Comparison of ENCODE assay signal across 24 mouse cellular contexts in genomic region chr5:149508094-149509029, GRCm38 (mm10). TPM values are rescaled to one million over a fixed set of nuclear protein-coding genes. Genes with fewer than 3 reads are reported as not detected.
A peak's percentile ranks its signal among the peaks of the same experiment; 100 is the strongest.
DNase-seq lines count a peak whose midpoint lies in the region; ATAC-seq and TF ChIP-seq lines count a peak whose summit lies in the region.
"Had no signal": no experiment of that assay in that cellular context is flagged by ENCODE, and none has a peak within 500 bp of the region (broad histone marks: within the 10 kb centered on the region; RNA-seq: fewer than 3 reads in every experiment).

No protein-coding gene starts in this region.

- no peak overlapping the region for H3K27ac ChIP-seq in embryonic facial prominence, embryonic 12.5 days
- H3K27ac ChIP-seq in embryonic facial prominence, embryonic 10.5 days (replicated peaks): no peak overlapping the region; the same call in 1 of the 2 replicates
- H3K27ac ChIP-seq in intestine, postnatal 0 days (ENCODE audit: low read depth, low read length): no peak overlapping the region
- H3K27ac ChIP-seq in intestine, embryonic 16.5 days (ENCODE audit: low read length): no peak overlapping the region
- no peak overlapping the region for H3K27ac ChIP-seq in stomach, embryonic 15.5 days
- H3K27ac ChIP-seq in forebrain, embryonic 15.5 days (replicated peaks): no peak overlapping the region
- H3K27ac ChIP-seq: forebrain, embryonic 12.5 days; heart, embryonic 10.5 days; layer of hippocampus, adult 2 months; limb, embryonic 15.5 days; liver, embryonic 15.5 days; neural tube, embryonic 12.5 days had no signal

- H3K27me3 ChIP-seq in embryonic facial prominence, embryonic 12.5 days: no peaks in the 10 kb centered on the region
- peaks cover 9% of the 10 kb centered on the region; the same call in 1 of the 2 replicates for H3K27me3 ChIP-seq in embryonic facial prominence, embryonic 10.5 days (replicated peaks; ENCODE audit: low read depth, poor library complexity, severe bottlenecking)
- H3K27me3 ChIP-seq in intestine, postnatal 0 days (replicated peaks; ENCODE audit: control insufficient read depth, insufficient read depth, low read length): no peaks in the 10 kb centered on the region
- no peaks in the 10 kb centered on the region for H3K27me3 ChIP-seq in intestine, embryonic 16.5 days (replicated peaks; ENCODE audit: control insufficient read depth, insufficient read depth, low read length)
- no peaks in the 10 kb centered on the region for H3K27me3 ChIP-seq in Patski
- H3K27me3 ChIP-seq in stomach, embryonic 15.5 days (replicated peaks): no peaks in the 10 kb centered on the region
- H3K27me3 ChIP-seq in forebrain, embryonic 15.5 days: no peaks in the 10 kb centered on the region
- H3K27me3 ChIP-seq: limb, embryonic 15.5 days; liver, embryonic 15.5 days; neural tube, embryonic 12.5 days had no signal

- no peaks in the 10 kb centered on the region for H3K9me3 ChIP-seq in embryonic facial prominence, embryonic 12.5 days
- no peaks in the 10 kb centered on the region for H3K9me3 ChIP-seq in embryonic facial prominence, embryonic 10.5 days
- H3K9me3 ChIP-seq in intestine, postnatal 0 days (ENCODE audit: control insufficient read depth): no peaks in the 10 kb centered on the region
- H3K9me3 ChIP-seq in intestine, embryonic 16.5 days (ENCODE audit: control insufficient read depth, low read length): no peaks in the 10 kb centered on the region
- H3K9me3 ChIP-seq in stomach, embryonic 15.5 days: no peaks in the 10 kb centered on the region
- no peaks in the 10 kb centered on the region for H3K9me3 ChIP-seq in forebrain, embryonic 15.5 days
- H3K9me3 ChIP-seq: heart, embryonic 10.5 days; limb, embryonic 15.5 days; liver, embryonic 15.5 days; neural tube, embryonic 12.5 days had no signal

- peaks cover 1% of the 10 kb centered on the region for H3K4me1 ChIP-seq in embryonic facial prominence, embryonic 12.5 days
- H3K4me1 ChIP-seq in embryonic facial prominence, embryonic 10.5 days: peaks cover 2% of the 10 kb centered on the region
- H3K4me1 ChIP-seq in intestine, postnatal 0 days (replicated peaks; ENCODE audit: control insufficient read depth, insufficient read depth, low read length): no peaks in the 10 kb centered on the region
- H3K4me1 ChIP-seq in intestine, embryonic 16.5 days (ENCODE audit: control insufficient read depth, insufficient read depth, low read length): peaks cover 1% of the 10 kb centered on the region
- peaks cover 1% of the 10 kb centered on the region for H3K4me1 ChIP-seq in stomach, embryonic 15.5 days
- H3K4me1 ChIP-seq in forebrain, embryonic 15.5 days: peaks cover 34% of the 10 kb centered on the region
- H3K4me1 ChIP-seq: liver, embryonic 15.5 days had no signal

- 86% methylated on average over 20 of the region's 20 CpGs for WGBS in embryonic facial prominence, embryonic 12.5 days
- WGBS in embryonic facial prominence, embryonic 10.5 days: 85% methylated on average over 20 of the region's 20 CpGs
- WGBS in intestine, postnatal 0 days: 74% methylated on average over 20 of the region's 20 CpGs
- WGBS in intestine, embryonic 16.5 days: 77% methylated on average over 20 of the region's 20 CpGs
- WGBS in stomach, embryonic 15.5 days: 76% methylated on average over 20 of the region's 20 CpGs
- 83% methylated on average over 20 of the region's 20 CpGs for WGBS in forebrain, embryonic 15.5 days

- in situ Hi-C loops in Patski (cut with MboI; ENCODE audit: low pct_unique_long_range_greater_than_20kb): no loop called here

- H3K9ac ChIP-seq in embryonic facial prominence, embryonic 12.5 days: no peak overlapping the region
- H3K9ac ChIP-seq in intestine, postnatal 0 days (ENCODE audit: low read depth, low read length): no peak overlapping the region
- H3K9ac ChIP-seq in intestine, embryonic 16.5 days (ENCODE audit: low read depth, low read length): no peak overlapping the region
- H3K9ac ChIP-seq in stomach, embryonic 15.5 days: no peak overlapping the region
- H3K9ac ChIP-seq in forebrain, embryonic 15.5 days (replicated peaks): no peak overlapping the region
- H3K9ac ChIP-seq: forebrain, embryonic 12.5 days; limb, embryonic 15.5 days; liver, embryonic 15.5 days; neural tube, embryonic 12.5 days had no signal

- H3K4me3 ChIP-seq in embryonic facial prominence, embryonic 12.5 days: no peak overlapping the region
- H3K4me3 ChIP-seq in embryonic facial prominence, embryonic 10.5 days: no peak overlapping the region
- no peak overlapping the region for H3K4me3 ChIP-seq in intestine, postnatal 0 days (ENCODE audit: low read depth, low read length)
- H3K4me3 ChIP-seq in intestine, embryonic 16.5 days (ENCODE audit: low read length): no peak overlapping the region
- no peak overlapping the region for H3K4me3 ChIP-seq in stomach, embryonic 15.5 days (replicated peaks)
- H3K4me3 ChIP-seq in forebrain, embryonic 15.5 days: no peak overlapping the region
- H3K4me3 ChIP-seq: forebrain, embryonic 12.5 days; heart, embryonic 10.5 days; layer of hippocampus, adult 2 months; limb, embryonic 15.5 days; liver, embryonic 15.5 days; neural tube, embryonic 12.5 days had no signal

- no peak for TF ChIP-seq CTCF in intestine, postnatal 0 days (IDR thresholded peaks at IDR 0.05; ENCODE audit: low read depth)
- TF ChIP-seq CTCF in Patski (IDR thresholded peaks at IDR 0.05): no peak

- CTCF ChIA-PET in Patski (lab: Charles Lee): interaction anchor here (1.1 to 2.0 kb wide), 4 partner anchors 11 to 128 kb away, joined by 3 to 4 read pairs (median 4); no protein-coding TSS in a partner anchor

- 0 out of 2 replicates have a peak, but pooled peaks have one; percentile 22 for ATAC-seq in embryonic facial prominence, embryonic 12.5 days (ENCODE audit: insufficient number of reproducible peaks, insufficient read depth, low FRiP score, low TSS enrichment)
- peak; percentile 13; the same call in 1 of the 2 replicates for ATAC-seq in intestine, postnatal 0 days
- no peak for ATAC-seq in intestine, embryonic 16.5 days
- ATAC-seq in Patski: peak; percentile 83
- ATAC-seq in stomach, embryonic 15.5 days (ENCODE audit: insufficient read depth, low FRiP score, low read depth): 0 out of 2 replicates have a peak, but pooled peaks have one; percentile 22
- ATAC-seq in forebrain, embryonic 15.5 days (replicated peaks): no peak

- H3K4me2 ChIP-seq in embryonic facial prominence, embryonic 12.5 days (replicated peaks): no peak overlapping the region
- no peak overlapping the region for H3K4me2 ChIP-seq in intestine, postnatal 0 days (replicated peaks; ENCODE audit: low read depth)
- H3K4me2 ChIP-seq in intestine, embryonic 16.5 days (ENCODE audit: low read depth, low read length): no peak overlapping the region
- H3K4me2 ChIP-seq in stomach, embryonic 15.5 days: no peak overlapping the region
- H3K4me2 ChIP-seq in forebrain, embryonic 15.5 days (replicated peaks): no peak overlapping the region
- H3K4me2 ChIP-seq: forebrain, embryonic 12.5 days; limb, embryonic 15.5 days; liver, embryonic 15.5 days; midbrain, embryonic 11.5 days; neural tube, embryonic 12.5 days had no signal

- H3K36me3 ChIP-seq in embryonic facial prominence, embryonic 12.5 days: no peaks in the 10 kb centered on the region
- H3K36me3 ChIP-seq in embryonic facial prominence, embryonic 10.5 days (replicated peaks): no peaks in the 10 kb centered on the region
- no peaks in the 10 kb centered on the region for H3K36me3 ChIP-seq in intestine, postnatal 0 days (ENCODE audit: control insufficient read depth, insufficient read depth)
- H3K36me3 ChIP-seq in intestine, embryonic 16.5 days (ENCODE audit: control insufficient read depth, insufficient read depth, low read length): no peaks in the 10 kb centered on the region
- H3K36me3 ChIP-seq in stomach, embryonic 15.5 days: no peaks in the 10 kb centered on the region
- H3K36me3 ChIP-seq in forebrain, embryonic 15.5 days: no peaks in the 10 kb centered on the region
- H3K36me3 ChIP-seq: forebrain, embryonic 12.5 days; heart, embryonic 10.5 days; limb, embryonic 15.5 days; liver, embryonic 15.5 days; neural tube, embryonic 12.5 days had no signal

- DNase-seq in embryonic facial prominence, embryonic 10.5 days (ENCODE audit: low spot score): no peak
- DNase-seq in Patski (ENCODE audit: low read depth, low spot score): peak; percentile 48
- DNase-seq in Muller cell, postnatal 12 days (ENCODE audit: inconsistent ontology term): no peak
- DNase-seq: adrenal gland, postnatal 36 days; cerebellum, adult 18-20 months; cerebellum, postnatal 36 days; gastrocnemius, postnatal 36 days; kidney, adult 8-10 months; kidney, postnatal 14 days; lung, postnatal 4 days; thymus, postnatal 36 days had no signal

- POLR2A ChIA-PET in Patski (lab: Charles Lee): interaction anchor here (0.8 kb wide), 1 partner anchor 18 kb away, joined by 3 read pairs; no protein-coding TSS in a partner anchor

RNA-seq across cellular contexts. Expression of gene Wdr95, which starts 20.1 kb away (rescaled TPM):
- 0.08 TPM in 1 of 2 replicates, not detected in the other for polyA plus RNA-seq in embryonic facial prominence, embryonic 12.5 days (2016; fragmentation: Nextera tagmentation; extraction: Ambion mirVana)
- polyA plus RNA-seq in embryonic facial prominence, embryonic 10.5 days (2016; fragmentation: Nextera tagmentation; extraction: Ambion mirVana): not detected in 2 replicates
- not detected in 2 replicates for polyA plus RNA-seq in intestine, postnatal 0 days (2015; fragmentation: Nextera tagmentation; extraction: Ambion mirVana)
- not detected in 2 replicates for polyA plus RNA-seq in intestine, embryonic 16.5 days (2015; fragmentation: Nextera tagmentation; extraction: Ambion mirVana)
- 0.03 TPM for polyA plus RNA-seq in Patski (2021)
- polyA plus RNA-seq in stomach, embryonic 15.5 days (2015; fragmentation: Nextera tagmentation; extraction: Ambion mirVana): 0.13 and 0.17 TPM in 2 replicates
- 0.46 and 0.75 TPM in 2 replicates for polyA plus RNA-seq in forebrain, embryonic 15.5 days (2015; fragmentation: Nextera tagmentation; extraction: Ambion mirVana)
- polyA plus RNA-seq: heart, embryonic 10.5 days; hindbrain, embryonic 11.5 days; liver, embryonic 15.5 days had no signal

Comparison
In these comparisons a context has a peak if more than half of its experiments do, and no peak if none do; other contexts are left out.
1. ATAC-seq: peak in embryonic facial prominence, embryonic 12.5 days (single experiment), intestine, postnatal 0 days (single experiment), Patski (single experiment) and stomach, embryonic 15.5 days (single experiment); none in intestine, embryonic 16.5 days (single experiment) and forebrain, embryonic 15.5 days (single experiment).